Mouse (Mus musculus) limb, embryonic 10.5 days (tissue): Measurements from ENCODE around the gene Dusp15. TPM values are rescaled to one million over a fixed set of nuclear protein-coding genes. Genes with fewer than 3 reads are reported as not detected.

Experiments
- DNase-seq: peaks from one replicate; pipeline ENCODE4 v3.0.0-alpha.2; 2017; ENCODE audit warnings: low spot score
- H3K27ac ChIP-seq: fragments of 300-500 bp; sonication (generic); 2 replicates; pipeline ENCODE4 v1.5.1; 2016; ENCODE audit warnings: mild to moderate bottlenecking
- H3K27me3 ChIP-seq: fragments of 300-500 bp; sonication (generic); 2 replicates; pipeline ENCODE4 v1.6.1; 2016; ENCODE audit warnings: low read depth, mild to moderate bottlenecking; ENCODE audit not compliant: poor library complexity, severe bottlenecking
- H3K36me3 ChIP-seq: fragments of 300-500 bp; sonication (generic); 2 replicates; pipeline ENCODE4 v1.6.1; 2016; ENCODE audit warnings: mild to moderate bottlenecking, moderate library complexity
- H3K4me1 ChIP-seq: fragments of 300-500 bp; sonication (generic); 2 replicates; pipeline ENCODE4 v1.6.1; 2016
- H3K4me3 ChIP-seq: fragments of 300-500 bp; sonication (generic); 2 replicates; pipeline ENCODE4 v1.5.1; 2016; ENCODE audit warnings: mild to moderate bottlenecking, moderate library complexity
- H3K9me3 ChIP-seq: fragments of 300-500 bp; sonication (generic); replicated peaks from 2 replicates; pipeline ENCODE4 v1.6.1; 2016; ENCODE audit warnings: mild to moderate bottlenecking
- WGBS: fragments of 180-500 bp; shearing (Covaris S2); methylation state at CpG from one replicate; pipeline ENCODE4 v1.1.7; 2016; 5-methylcytosine and 5-hydroxymethylcytosine counted together
- polyA plus RNA-seq: library from polyadenylated mRNA; unstranded; fragments of >200 nt; fragmentation: Nextera tagmentation; extraction: Ambion mirVana; gene quantifications from 2 replicates; pipeline ENCODE4 v1.2.1, GENCODE M21; 2016

The Dusp15 gene
- polyA plus RNA-seq, 1 experiment from 2014 or later: 0.68 TPM

DNA sequence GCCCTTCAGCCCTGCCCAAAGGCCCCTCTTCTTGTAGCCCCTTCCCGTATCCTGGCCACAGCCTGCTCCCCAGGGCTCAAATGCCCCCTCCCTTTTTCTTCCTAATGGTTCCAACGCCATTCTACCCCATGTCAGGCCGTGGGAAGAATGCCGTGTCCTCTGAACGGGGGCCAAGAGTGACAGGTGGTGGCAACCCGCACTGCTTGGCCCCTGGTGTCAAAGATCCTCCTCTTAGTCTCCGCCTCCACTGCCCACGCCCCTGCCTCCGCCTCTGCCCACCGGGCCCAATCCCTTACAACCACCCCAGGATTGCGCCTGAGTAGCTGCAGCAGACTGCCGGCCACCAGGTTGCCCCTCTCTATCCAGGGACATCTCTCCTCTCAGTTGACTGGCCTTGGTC, 40.5 kb downstream of the Dusp15 start, which contains the start of gene Mylk2:
TSS of gene Mylk2 (plus strand) at position 322 of the 400 bp plus-strand sequence.
- no peaks in the 10 kb centered on the region for H3K36me3 ChIP-seq
- H3K27me3 ChIP-seq: peaks cover 53% of the 10 kb centered on the region
- DNase-seq: no peak
- WGBS: 25% methylated on average over 12 of the region's 12 CpGs
- H3K4me1 ChIP-seq: peaks cover 58% of the 10 kb centered on the region
- H3K4me3 ChIP-seq: 0 out of 2 replicates have a peak within 1 kb of the TSS, but pooled peaks have one; percentile 8
- H3K27ac ChIP-seq: 0 out of 2 replicates have a peak within 1 kb of the TSS, but pooled peaks have one; percentile 14
- no peaks in the 10 kb centered on the region for H3K9me3 ChIP-seq

DNA sequence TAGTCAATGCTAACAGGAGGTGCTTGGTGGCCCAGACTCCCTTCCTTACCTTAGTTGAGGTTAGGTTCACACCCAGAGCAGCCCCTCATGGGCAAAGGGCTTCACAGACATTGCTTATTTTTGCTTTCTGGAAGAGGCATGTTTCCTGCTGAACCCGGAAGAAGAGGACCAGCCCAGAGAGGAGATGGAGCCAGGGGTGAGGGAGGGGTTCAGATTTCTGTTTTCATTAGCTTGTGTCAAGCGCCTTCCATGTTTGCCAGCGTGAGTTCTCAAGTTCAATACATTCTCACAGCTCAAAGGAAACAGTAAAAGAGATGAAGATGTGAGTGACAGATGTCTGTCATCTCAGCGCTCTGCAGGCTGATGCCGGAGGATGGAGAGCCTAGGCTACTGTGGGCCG, 41.6 kb downstream of the Dusp15 start:
- H3K27ac ChIP-seq: no peak overlapping the region
- H3K4me3 ChIP-seq: no peak overlapping the region
- no peaks in the 10 kb centered on the region for H3K9me3 ChIP-seq
- H3K36me3 ChIP-seq: no peaks in the 10 kb centered on the region
- WGBS: 85% methylated on average over 6 of the region's 6 CpGs
- peaks cover 60% of the 10 kb centered on the region for H3K4me1 ChIP-seq
- no peak for DNase-seq
- H3K27me3 ChIP-seq: peaks cover 53% of the 10 kb centered on the region

DNA sequence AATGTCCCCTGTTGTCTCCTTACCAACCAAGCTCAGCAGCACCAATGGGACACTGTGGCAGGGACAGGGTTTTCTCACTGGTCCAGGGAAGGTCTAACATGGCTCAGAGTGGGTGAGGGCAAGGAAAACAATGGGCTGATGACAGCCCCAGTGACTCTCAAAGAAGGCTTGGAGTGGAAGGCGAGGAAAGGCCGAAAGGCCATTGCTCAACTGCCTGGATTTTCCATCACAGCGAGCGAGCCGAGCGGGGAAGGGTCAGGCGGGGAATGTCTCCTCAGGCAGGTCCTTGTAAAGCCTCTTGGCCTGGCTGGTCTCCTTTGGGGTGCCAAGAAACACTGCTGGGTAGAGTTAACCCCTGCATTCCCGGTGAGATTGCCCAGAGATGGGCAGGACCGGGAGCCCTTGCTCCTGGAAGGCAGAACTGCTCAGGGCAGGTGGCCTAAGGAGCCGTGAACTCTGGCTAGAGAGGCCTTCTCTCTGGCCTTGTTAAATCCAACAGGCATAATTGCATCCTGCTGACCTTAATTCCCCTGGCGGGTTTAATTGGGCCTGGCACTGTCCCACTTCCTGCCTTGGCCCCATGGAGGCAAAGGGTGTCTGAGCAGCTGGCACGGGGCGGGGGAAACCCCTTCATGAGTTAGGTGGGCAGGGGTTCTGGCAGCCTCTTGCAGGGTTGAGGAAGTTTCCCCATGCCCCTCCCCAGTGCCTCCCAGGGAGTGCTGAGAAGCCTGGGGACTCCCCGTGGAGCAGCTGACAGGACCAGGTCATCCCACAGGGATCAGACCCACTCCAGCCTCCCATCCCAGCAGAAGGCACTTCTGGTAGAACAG, 44.2 kb downstream of the Dusp15 start:
- peaks cover 70% of the 10 kb centered on the region for H3K4me1 ChIP-seq
- WGBS: 55% methylated on average over 14 of the region's 14 CpGs
- no peaks in the 10 kb centered on the region for H3K36me3 ChIP-seq
- peak overlapping the region; percentile 54 for H3K27ac ChIP-seq
- DNase-seq: no peak
- no peak overlapping the region for H3K4me3 ChIP-seq
- peaks cover 32% of the 10 kb centered on the region for H3K27me3 ChIP-seq
- no peaks in the 10 kb centered on the region for H3K9me3 ChIP-seq

DNA sequence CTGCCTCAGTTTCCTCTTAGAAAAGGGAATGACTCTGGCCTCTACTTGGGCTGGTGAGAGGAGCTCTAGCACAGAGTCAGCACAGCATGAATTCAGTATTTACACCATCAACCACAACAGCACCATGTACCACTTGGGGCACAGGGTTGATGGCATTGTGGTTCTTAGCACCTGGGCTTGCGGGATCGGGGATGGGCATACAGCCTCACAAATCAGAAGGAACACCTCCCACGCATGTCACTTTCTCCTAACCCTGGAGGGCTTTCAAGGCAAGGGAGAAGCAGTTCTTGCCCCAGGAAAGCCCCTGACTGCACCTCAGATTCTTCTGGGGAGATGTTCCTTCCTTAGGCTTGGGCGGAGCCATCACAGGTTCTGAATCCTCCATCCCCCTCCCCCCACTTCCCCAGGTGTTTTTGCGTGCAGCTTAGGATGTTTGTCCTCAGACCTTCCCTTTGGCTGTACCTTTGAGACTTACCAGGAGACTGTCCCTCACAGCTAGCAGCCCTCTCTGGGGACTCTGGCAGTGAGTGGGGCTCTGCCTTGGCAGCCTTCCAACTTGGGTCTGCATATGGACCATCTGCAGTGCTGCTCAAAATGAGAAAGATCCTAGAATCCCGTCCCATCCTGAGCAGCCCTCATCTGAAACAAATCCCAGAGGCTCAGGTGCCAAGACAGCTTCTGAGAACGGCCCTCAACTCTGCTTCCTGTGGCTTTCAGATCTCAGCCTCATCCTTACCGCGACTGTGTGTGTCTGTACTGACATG, 45.0 kb downstream of the Dusp15 start:
- WGBS: 72% methylated on average over 9 of the region's 9 CpGs
- Histone ChIP-seq H3K27me3 (peaks cover 24% of the 10 kb centered on the region), H3K9me3 (no peaks in the 10 kb centered on the region), H3K36me3 (no peaks in the 10 kb centered on the region), H3K27ac (peak overlapping the region; percentile 54), H3K4me3 (no peak overlapping the region), H3K4me1 (peaks cover 74% of the 10 kb centered on the region)
- DNase-seq: no peak

DNA sequence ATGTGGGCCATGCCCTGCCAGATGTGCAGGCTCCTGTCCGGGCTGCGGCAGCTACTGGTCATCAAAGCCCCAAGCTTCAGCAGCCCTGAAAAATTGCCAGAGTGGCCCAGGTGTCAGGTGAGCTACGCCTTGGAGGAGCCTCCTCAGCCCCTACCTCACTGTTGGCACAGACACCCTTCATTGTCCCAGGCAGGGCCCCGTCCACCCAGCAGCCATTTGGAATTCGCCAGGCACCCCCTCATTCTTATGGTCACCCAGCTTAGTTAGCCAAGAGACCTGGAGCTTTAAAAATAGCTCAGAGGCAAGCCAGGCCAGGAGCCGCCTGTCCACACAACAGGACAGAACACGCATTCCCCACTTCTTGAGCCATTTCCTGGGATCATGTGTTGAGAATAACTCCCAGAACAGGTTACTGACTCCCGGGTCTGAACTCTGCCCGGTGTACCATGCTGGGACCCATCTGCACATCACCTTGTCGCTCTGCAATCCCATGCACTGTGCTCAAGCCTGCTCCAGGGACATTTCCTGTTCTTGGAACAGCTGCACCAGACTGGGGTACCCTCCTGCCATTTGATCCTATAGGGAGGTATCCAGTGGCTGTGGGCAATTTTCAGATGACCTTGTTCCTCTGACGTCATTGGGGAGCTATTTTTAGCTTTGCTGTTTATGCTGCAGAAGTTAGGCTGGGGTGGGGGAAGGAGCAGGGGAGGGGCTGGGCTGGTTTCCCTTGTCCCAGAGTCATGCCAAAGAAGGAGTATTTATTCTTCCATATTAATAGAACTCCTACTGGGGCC, 46.3 kb downstream of the Dusp15 start:
- DNase-seq: peak; percentile 46
- H3K4me3 ChIP-seq: no peak overlapping the region
- H3K4me1 ChIP-seq: peaks cover 65% of the 10 kb centered on the region
- H3K27me3 ChIP-seq: peaks cover 11% of the 10 kb centered on the region
- no peaks in the 10 kb centered on the region for H3K9me3 ChIP-seq
- H3K36me3 ChIP-seq: no peaks in the 10 kb centered on the region
- WGBS: 55% methylated on average over 11 of the region's 11 CpGs
- H3K27ac ChIP-seq: peak overlapping the region; percentile 66

DNA sequence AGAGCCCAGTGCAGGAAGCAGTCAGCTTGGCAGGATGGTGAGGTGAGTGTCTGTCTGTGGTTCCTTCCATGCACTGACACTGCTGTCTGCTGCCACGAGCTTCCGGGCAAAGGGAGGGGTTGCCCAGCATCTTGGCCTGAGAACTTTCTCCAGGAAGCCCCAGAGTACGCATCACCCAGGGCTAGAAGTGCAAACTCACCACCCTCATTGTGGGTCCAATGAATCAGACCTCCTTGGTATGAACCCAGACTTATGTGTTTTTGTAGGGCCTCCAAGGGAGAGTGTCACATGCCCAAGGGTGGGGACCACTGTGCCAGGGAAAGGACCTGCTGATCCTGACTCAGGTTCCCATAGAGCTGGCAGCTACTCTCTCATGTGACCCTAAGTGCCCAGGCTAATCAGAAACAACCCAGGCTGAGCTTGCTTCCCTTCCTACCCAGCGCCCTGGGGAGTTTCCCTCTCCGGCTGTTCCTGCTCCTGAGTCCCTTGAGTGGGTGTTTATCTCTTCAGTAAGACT, 47.3 kb downstream of the Dusp15 start:
- Histone ChIP-seq H3K36me3 (0 out of 2 replicates have a peak, but pooled peaks cover 6% of the 10 kb centered on the region), H3K27me3 (peaks cover under 1% of the 10 kb centered on the region; the same call in 1 of the 2 replicates), H3K4me1 (peaks cover 65% of the 10 kb centered on the region), H3K9me3 (no peaks in the 10 kb centered on the region), H3K4me3 (no peak overlapping the region), H3K27ac (no peak overlapping the region)
- 72% methylated on average over 5 of the region's 5 CpGs for whole genome bisulfite sequencing
- DNase-seq: no peak

DNA sequence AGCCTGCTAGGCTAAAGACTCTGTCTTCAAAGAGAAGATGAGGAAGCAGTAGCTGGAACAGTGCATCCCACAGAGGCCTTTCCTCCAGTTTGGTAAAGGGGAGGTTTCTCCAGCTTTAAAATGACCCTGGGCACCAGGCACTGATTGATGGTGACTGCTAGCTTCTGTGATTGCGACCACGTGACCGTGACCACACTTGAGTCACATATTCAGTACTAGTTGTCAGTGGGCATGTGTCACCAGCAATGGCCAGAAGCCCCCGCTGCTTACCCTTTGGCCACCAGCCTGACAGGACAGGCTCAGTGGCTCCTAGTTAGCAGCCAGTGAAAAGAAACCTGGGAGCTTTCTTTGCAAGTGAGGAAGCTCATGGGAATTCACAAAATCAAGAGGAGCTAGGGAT, 47.9 kb downstream of the Dusp15 start:
- peaks cover 65% of the 10 kb centered on the region for H3K4me1 ChIP-seq
- 73% methylated on average over 4 of the region's 4 CpGs for WGBS

DNA sequence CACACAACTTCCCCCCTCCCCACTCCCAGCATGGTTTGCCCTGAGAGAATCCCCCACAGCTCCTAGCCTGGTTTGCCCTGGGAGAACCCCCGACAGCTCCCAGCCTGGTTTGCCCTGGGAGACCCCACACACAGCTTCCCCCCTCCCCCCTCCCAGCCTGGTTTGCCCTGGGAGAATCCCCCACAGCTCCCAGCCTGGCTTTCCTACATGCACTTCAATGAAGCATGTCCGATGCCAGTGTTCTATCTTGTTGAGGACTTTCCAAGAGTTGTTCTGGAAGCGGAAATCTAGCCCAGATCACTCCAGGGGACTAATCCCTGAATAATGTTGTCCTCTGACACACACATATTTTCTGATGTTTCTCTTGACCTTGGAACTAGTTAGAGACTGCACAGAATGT, 48.8 kb downstream of the Dusp15 start:
- Histone ChIP-seq H3K4me1 (peaks cover 61% of the 10 kb centered on the region), H3K36me3 (peaks cover 16% of the 10 kb centered on the region; the same call in 1 of the 2 replicates), H3K4me3 (no peak overlapping the region), H3K9me3 (no peaks in the 10 kb centered on the region), H3K27me3 (no peaks in the 10 kb centered on the region), H3K27ac (peak overlapping the region; percentile 44; the same call in 1 of the 2 replicates)
- WGBS: 60% methylated on average over 3 of the region's 3 CpGs
- DNase-seq: no peak

More for the DNA sequence above, 47.9 kb downstream of the Dusp15 start:
- Histone ChIP-seq H3K4me3 (no peak overlapping the region), H3K9me3 (no peaks in the 10 kb centered on the region), H3K27ac (no peak overlapping the region), H3K36me3 (peaks cover 9% of the 10 kb centered on the region; the same call in 1 of the 2 replicates), H3K27me3 (no peaks in the 10 kb centered on the region)
- no peak for DNase-seq

DNA sequence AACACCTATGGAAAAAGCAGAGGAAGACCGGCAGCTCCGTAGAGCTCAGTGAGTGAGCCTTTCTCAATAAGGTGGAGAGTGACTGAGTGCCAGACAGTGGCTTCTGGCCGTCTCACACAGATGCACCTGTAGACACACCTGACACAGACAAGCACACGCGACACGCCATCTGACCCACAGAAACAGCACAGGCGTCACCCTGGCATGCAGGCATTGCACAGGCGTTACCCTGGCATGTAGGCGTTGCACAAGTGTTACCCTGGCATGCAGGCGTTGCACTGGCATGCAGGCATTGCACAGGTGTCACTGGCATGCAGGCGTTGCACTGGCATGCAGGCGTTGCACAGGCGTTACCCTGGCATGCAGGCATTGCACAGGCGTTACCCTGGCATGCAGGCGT, 50.2 kb downstream of the Dusp15 start:
- Histone ChIP-seq H3K27me3 (no peaks in the 10 kb centered on the region), H3K4me3 (no peak overlapping the region), H3K4me1 (peaks cover 47% of the 10 kb centered on the region), H3K36me3 (peaks cover 28% of the 10 kb centered on the region), H3K27ac (no peak overlapping the region), H3K9me3 (no peaks in the 10 kb centered on the region)
- no peak for DNase-seq
- 94% methylated on average over 15 of the region's 15 CpGs for WGBS

DNA sequence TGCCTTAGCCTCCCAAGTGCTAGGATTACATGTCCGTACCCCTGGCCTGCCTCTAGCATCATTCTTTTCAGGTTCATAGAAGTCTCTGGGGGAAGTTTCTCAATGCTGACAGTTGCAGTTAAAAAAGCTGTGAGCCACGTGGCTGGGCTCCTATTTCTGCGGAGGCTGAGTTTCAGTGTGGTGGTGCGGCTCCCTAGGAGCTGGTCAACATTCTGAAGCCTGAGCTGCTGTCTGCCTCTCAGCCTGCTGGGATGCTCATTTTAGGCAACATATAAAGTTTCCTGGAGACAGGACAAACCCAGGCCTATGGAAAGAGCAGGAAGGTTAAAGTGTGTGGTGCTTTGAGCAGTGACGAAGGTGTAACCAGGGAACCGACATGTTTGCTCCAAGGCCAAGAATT, 52.5 kb downstream of the Dusp15 start:
- WGBS: 79% methylated on average over 6 of the region's 6 CpGs
- peaks cover 25% of the 10 kb centered on the region for H3K4me1 ChIP-seq
- H3K27ac ChIP-seq: no peak overlapping the region

DNA sequence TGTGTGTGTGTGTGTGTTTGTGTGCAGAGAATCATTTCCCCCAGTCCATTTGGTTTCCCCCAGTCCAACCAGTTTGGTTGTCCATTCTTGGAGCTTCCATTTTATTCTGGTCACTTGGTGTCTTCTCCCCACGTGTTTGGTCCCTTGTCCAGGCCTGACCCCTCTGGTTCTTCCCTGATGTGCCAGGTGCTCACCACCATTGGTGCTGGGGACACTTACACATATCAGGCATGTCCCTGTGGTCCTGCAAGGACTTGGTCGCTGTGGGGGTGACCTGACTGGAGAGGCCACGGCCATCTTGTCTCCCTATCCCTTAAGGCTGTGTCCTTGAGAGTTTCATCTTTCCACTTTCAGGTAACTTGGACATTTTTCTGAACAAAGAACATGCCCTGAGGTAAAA, 54.6 kb downstream of the Dusp15 start:
- H3K36me3 ChIP-seq: peaks cover 71% of the 10 kb centered on the region
- no peak for DNase-seq
- H3K9me3 ChIP-seq: no peaks in the 10 kb centered on the region
- no peak overlapping the region for H3K4me3 ChIP-seq
- WGBS: 83% methylated on average over 3 of the region's 3 CpGs
- peaks cover 4% of the 10 kb centered on the region; the same call in 1 of the 2 replicates for H3K4me1 ChIP-seq
- H3K27ac ChIP-seq: no peak overlapping the region
- H3K27me3 ChIP-seq: no peaks in the 10 kb centered on the region

More for the DNA sequence above, 52.5 kb downstream of the Dusp15 start:
- Histone ChIP-seq H3K4me3 (no peak overlapping the region), H3K9me3 (no peaks in the 10 kb centered on the region), H3K27me3 (no peaks in the 10 kb centered on the region), H3K36me3 (peaks cover 50% of the 10 kb centered on the region)
- no peak for DNase-seq

DNA sequence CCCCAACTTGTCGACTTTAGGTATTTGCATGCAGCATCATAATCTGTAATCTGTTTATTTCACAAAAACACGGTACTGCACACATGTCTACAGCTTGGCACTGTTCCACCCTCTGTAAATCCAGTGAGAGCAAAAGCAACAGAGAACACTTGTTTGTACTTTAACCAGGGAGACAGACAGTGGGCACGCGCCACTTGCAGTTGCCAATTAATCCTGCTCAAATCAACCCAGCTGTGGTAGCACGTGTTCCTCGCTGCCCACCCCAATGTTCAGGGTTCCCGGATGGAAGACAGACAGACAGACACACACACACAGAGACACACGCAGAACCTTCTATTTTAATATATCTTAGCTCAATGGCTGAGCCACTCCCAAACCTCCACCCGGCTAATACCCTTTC, 55.7 kb downstream of the Dusp15 start:
- WGBS: 96% methylated on average over 9 of the region's 9 CpGs
- peaks cover 82% of the 10 kb centered on the region for H3K36me3 ChIP-seq
- no peak overlapping the region for H3K27ac ChIP-seq
- H3K4me3 ChIP-seq: no peak overlapping the region
- no peaks in the 10 kb centered on the region for H3K9me3 ChIP-seq
- H3K27me3 ChIP-seq: no peaks in the 10 kb centered on the region
- H3K4me1 ChIP-seq: no peaks in the 10 kb centered on the region
- no peak for DNase-seq
